Mouse (Mus musculus) neutrophil, adult 59 days (primary cell): ENCODE measurements around the gene Ddx43. TPM values are rescaled to one million over a fixed set of nuclear protein-coding genes. Genes with fewer than 3 reads are reported as not detected.

Source experiments
- total RNA-seq, 2 experiments: library from RNA; stranded (reverse); gene quantifications; 1 replicate in 1 of 2; 2 replicates in 1 of 2; pipeline ENCODE4 v1.2.4; 2023

Gene Ddx43
- total RNA-seq, result not detected

GRCm38 (mm10) chr9:78395630-78396351 is at the start of gene Ddx43:
TSS of gene Ddx43 (plus strand) at chr9:78395777.

GRCm38 (mm10) chr9:78355611-78356010 is 40.0 kb upstream of the Ddx43 start, which contains the start of gene Gsta2:
TSS of gene Gsta2 (minus strand) at chr9:78355788.

GRCm38 (mm10) chr9:78367959-78368358 is 27.6 kb upstream of the Ddx43 start, which contains the start of gene Dppa5a:
TSS of gene Dppa5a (minus strand) at chr9:78368177.

GRCm38 (mm10) chr9:78378113-78378785 is 17.3 kb upstream of the Ddx43 start, which contains the start of gene Ooep:
TSS of gene Ooep (minus strand) at chr9:78378725.

GRCm38 (mm10) chr9:78442579-78443392 is 47.2 kb downstream of the Ddx43 start, which contains the start of gene Cgas:
TSS of gene Cgas (minus strand) at chr9:78443237.

GRCm38 (mm10) chr9:78447973-78448873 is 52.6 kb downstream of the Ddx43 start, which contains the start of the genes Mto1 and Gm17324:
TSS of gene Mto1 (plus strand) at chr9:78448208.
TSS of gene Gm17324 (minus strand) at chr9:78448786.

Other genes with a start within 250 kb of the Ddx43 start
- gene Gsta4, start 213.0 kb upstream of the Ddx43 start, total RNA-seq, result 1 to 10 TPM in 1 of 2 experiments, under 1 TPM in 1; 0.79 to 1.6 TPM
- gene Gsta1, start 165.1 kb upstream of the Ddx43 start, total RNA-seq, result not detected
- not detected for gene Gm3776, start 138.6 kb upstream of the Ddx43 start, total RNA-seq
- not detected for gene Gm10639, start 105.9 kb upstream of the Ddx43 start, total RNA-seq
- not detected for gene Omt2a, start 81.0 kb upstream of the Ddx43 start, total RNA-seq
- not detected for gene Omt2b, start 68.2 kb upstream of the Ddx43 start, total RNA-seq
- gene Gsta2, start 40.0 kb upstream of the Ddx43 start, total RNA-seq, result not detected
- not detected for gene Dppa5a, start 27.6 kb upstream of the Ddx43 start, total RNA-seq
- gene Ooep, start 17.1 kb upstream of the Ddx43 start, total RNA-seq, result not detected
- gene Cgas, start 47.5 kb downstream of the Ddx43 start, total RNA-seq, result 1 to 10 TPM; 7.0 to 9.3 TPM
- 10 to 100 TPM; 14.4 to 15.7 TPM for gene Mto1, start 52.4 kb downstream of the Ddx43 start, total RNA-seq
- gene Gm17324, start 53.0 kb downstream of the Ddx43 start, total RNA-seq, result not detected
- gene Eef1a1, start 93.4 kb downstream of the Ddx43 start, total RNA-seq, result 1,000 to 10,000 TPM; 3,050 to 3,467 TPM
- 1 to 10 TPM; 4.4 to 5.3 TPM for gene Slc17a5, start 192.3 kb downstream of the Ddx43 start, total RNA-seq
- under 1 TPM; 0.31 to 0.86 TPM for gene Cd109, start 219.8 kb downstream of the Ddx43 start, total RNA-seq